Mouse (Mus musculus): ENCODE measurements around the gene Trpt1.
A peak's percentile ranks its signal among the peaks of the same experiment; 100 is the strongest.

The Trpt1 gene

DNA sequence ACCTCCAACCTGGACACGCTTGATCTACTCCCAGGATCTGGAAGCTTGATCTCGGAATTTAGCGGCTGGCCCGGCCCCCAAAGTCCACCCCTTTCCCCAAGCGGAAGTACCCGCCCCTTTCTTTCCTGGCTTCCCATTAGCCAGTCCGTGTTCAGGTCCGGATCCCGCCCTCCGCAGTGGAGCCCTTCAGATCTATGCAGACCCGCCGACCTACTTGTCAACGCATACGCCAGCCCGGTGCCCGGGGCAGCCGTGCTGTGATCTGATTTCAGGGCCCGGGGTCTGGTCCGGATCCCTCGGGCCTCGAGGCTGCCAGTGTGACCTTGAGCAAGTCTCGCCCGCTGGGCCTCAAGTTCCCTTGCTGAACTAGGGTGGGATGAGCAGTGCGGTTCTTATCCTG lies at the start of gene Trpt1, which contains the start of gene Nudt22:
Trpt1 (plus strand) TSS at position 126 of the 400 bp plus-strand sequence.
Nudt22 (minus strand) TSS at position 112 of the 400 bp plus-strand sequence.
- peak; percentile 72 for DNase-seq (ENCODE audit: low read depth, low spot score)

GRCm38 (mm10) chr19:6947742-6948141 lies 48.2 kb upstream of the Trpt1 start:
- DNase-seq (ENCODE audit: low read depth, low spot score), result no peak

- no peak for DNase-seq (ENCODE audit: low read depth, low spot score)
Measured at GRCm38 (mm10) chr19:6948186-6948585, 47.7 kb upstream of the Trpt1 start.

DNA sequence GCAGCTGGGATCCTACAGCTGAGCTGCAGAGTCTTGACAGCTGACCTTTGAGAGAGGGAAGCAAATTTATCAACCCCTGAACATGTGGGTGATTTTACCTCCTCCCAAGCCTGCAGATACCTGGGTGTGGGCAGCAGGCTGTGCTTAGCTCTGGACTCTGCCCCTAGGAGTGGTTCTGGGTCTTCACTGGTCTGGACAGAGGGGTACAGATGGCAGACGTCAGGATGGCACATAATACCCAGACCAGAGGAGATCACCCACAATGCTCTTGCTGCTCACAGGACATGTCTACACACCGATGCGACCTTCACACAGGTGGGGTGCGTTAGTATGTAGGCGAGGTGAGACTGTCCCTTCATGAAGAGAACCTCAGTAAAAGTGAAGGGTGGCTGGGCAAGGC lies 46.4 kb upstream of the Trpt1 start:
- no peak for DNase-seq (ENCODE audit: low read depth, low spot score)

GRCm38 (mm10) chr19:6949951-6950350 lies 46.0 kb upstream of the Trpt1 start:
- DNase-seq (ENCODE audit: low read depth, low spot score), result no peak

GRCm38 (mm10) chr19:6950613-6951153 lies 45.2 kb upstream of the Trpt1 start:
- DNase-seq (ENCODE audit: low read depth, low spot score), result no peak

DNA sequence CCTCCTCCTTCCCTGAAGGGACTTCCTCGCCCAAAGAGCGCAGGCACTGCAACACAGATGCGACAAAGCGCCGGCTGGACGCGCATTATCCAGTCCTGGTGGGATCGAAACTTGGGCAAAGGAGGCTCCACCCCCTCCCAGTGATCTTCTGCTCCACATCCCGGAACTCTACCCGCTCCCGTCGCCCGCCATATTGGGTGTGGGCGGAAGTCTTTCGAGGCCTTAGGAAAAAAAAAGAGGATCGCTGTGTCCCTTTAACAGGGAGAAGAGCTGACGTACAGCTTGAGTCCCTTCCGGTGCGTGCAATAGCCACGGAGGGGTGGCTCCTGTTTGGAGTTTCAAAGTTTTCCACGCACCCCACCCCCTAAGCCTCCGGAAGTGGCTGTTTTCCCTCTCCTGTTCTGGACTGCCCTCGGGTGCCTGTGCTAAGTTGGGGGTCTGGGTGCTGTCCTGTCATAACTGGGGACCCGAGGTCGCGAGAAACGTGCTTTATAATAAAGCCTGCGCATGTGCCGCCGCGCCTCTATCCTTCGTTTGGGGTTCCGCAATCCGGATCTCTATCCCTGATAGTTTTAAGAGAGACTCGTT lies 44.5 kb upstream of the Trpt1 start:
- peak; percentile 88 for DNase-seq (ENCODE audit: low read depth, low spot score)

DNA sequence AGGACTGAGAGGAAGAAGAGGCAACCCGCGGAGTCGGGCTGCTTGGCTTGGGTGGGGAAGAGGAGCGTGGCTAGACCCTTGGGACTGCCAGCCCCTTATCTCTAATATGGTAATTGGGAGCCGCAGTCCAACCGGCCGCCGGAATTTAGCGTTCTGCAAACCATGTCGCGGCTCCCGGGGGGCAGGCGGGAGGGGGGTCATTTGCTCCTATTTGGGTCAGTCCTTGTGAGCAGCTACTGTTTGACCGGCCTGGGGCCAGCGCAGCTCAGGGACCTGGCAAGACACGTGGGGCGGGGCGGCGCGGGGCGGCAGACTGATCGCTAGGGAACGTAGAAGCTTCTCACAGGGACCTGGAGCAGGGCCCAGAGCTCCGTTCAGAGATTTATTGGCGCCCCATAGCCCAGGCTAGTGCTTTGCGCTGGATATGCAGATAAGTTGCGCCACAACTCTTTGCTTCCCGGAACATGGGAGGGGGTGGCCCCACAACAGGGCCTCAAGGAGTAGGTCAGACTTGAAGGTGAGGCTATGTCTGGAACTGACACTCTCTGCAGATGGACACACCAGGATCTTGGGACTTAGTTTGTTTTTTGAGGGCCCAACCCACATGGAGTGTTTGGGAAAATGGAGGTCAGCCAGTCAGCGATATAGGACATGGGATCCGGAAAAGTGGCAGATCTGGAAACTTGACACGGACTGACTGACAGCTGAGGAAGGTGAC lies 43.8 kb upstream of the Trpt1 start:
- DNase-seq (ENCODE audit: low read depth, low spot score), result peak; percentile 39

GRCm38 (mm10) chr19:6952712-6953037 lies 43.3 kb upstream of the Trpt1 start:
- DNase-seq (ENCODE audit: low read depth, low spot score), result no peak

DNA sequence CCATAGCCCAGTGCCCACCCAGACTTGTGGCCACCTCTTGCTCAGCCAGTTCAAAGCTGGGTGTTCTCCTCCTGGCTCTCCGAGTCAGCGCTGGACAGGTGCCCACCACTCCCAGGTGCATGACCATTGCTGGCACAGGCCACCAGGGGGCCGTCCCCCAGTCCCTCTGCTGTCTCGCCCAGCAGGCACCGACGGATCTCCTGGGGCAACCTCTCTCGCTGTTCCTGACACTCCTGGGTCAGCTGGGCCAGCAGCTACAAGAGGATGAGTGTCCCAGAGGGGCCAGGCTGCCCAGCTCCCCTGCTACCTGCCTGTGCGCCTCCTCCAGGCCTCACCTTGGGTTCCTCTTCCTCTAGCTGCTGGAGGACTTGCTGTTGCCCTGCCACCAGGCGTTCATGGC lies 41.9 kb upstream of the Trpt1 start:
- no peak for DNase-seq (ENCODE audit: low read depth, low spot score)

DNA sequence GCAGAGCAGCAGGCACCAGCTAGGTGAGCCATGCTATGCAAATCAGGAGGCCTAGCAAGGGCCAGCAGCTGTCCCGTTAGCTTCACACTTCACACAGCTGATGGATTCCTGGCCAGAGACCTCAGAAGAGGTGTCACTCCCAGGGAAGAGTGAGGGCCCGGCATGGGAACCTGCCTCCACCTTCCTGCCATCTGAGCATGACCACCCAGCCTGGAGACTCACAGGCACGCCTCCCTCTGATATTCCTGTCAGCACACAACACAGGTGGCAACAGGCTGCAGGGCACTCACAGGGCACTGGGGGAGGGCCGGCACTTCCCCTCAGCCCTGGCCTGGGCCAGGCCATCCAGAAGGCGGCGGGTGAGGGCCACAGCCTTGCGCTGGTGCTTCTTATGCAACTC lies 40.5 kb upstream of the Trpt1 start:
- DNase-seq (ENCODE audit: low read depth, low spot score), result no peak

DNA sequence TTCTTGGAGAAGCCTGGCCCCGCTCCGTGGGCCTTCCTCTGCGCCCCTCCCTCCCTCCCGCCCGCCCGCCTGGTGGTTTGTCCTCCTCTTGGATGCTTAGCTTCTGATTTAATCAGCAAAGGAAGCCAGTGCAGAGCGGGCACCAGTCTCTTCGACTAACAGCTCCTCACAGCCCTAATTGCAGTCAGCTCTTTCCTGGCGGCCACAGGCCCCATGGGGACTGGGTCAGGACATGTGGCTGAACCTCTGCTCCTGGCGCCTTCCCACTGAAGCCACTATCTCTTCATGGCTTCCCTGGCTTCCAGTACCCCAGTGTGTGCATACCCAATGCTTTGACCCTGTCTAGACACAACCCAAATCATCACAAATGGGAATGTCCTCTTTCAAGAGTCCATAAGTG lies 39.5 kb upstream of the Trpt1 start:
- no peak for DNase-seq (ENCODE audit: low read depth, low spot score)

DNA sequence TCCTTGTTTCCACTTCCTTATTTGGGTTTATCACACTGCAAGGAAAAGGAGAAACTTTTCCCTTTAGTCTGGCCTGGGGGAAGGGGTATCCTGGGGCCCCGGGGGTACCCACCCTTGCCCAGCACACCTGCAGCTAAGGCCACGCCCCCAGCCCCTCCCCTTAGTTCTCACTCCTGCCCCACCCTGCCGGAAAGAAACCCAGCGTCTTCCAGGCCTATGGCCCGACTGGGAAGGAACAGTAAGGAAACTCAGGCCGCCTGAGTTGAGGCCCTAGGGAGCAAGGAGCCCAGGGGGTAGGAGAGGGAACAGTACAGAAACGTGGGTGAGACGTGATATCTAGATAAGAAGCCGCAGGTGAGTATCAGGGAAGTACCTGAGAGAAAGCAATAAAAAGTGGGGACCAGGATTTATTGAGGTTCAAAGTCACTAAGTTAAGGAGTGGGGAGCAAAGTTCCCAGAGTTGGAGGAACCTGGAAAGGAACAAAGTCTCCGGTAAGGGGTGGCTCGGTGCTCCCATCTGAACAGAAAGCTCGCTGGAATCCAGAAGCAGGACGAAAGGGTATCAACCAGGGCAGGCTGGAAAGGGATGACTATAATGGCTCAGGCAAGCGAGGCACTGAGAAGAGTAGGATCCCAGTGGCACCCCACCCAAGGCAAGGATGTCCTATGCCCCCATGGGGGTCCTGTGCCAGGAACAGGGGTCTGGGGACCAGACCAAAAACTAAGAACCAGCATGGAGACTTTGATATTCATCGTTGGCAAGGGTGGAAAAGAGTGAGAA lies 27.2 kb upstream of the Trpt1 start:
- no peak for DNase-seq (ENCODE audit: low read depth, low spot score)

DNA sequence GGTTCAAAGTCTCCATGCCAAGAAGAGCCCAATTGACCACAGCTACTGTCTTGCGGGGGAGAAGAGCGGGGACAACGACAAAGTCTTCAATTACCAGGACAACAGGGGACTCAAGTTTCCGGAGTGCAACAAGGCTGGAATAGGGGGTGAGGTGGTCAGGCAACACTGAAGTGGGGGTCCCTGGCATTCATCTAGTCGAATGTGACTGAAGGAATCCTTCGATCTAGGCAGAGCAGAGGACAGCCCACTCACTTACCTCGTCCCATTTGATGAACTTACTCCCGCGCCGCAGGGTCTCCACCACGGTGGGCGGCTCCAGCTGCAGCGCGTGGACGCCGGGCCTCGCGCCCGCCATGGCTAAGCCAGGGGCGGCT lies 26.7 kb upstream of the Trpt1 start:
- no peak for DNase-seq (ENCODE audit: low read depth, low spot score)

DNA sequence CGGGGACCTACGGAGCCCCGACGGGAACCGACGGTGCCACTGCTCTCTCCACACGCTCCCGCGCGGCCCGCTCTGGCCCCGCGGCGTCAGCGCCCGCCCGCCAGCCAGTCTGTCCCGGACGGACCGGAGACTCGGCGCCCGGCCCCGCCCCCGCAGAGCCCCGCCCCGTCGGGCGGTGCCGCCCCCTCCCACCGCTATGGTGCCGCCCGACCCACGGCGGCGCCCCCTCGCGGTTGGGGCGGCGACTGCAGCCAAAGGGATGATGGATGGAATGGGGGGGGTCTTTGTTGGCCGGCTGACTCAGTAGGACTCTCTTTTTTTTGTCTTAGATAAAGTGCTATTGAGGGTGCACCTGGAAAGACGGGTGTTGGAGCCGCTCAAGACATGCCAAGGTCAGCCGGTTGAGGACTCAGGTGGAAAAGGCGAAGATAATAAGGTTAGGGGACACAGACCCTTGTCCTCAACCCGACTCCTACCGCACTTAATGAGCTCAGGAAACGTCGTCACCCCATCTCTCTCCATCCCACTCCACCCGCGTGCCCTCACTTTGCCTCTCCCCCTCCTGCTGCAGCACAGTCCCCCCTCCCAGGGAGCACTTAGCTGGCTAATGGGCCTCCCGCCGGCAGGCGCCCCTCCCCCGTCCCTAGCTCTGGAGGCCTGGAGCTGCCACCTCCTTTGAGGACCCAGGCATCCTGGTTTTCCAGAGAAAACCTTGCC lies 26.1 kb upstream of the Trpt1 start:
- DNase-seq (ENCODE audit: low read depth, low spot score), result no peak

DNA sequence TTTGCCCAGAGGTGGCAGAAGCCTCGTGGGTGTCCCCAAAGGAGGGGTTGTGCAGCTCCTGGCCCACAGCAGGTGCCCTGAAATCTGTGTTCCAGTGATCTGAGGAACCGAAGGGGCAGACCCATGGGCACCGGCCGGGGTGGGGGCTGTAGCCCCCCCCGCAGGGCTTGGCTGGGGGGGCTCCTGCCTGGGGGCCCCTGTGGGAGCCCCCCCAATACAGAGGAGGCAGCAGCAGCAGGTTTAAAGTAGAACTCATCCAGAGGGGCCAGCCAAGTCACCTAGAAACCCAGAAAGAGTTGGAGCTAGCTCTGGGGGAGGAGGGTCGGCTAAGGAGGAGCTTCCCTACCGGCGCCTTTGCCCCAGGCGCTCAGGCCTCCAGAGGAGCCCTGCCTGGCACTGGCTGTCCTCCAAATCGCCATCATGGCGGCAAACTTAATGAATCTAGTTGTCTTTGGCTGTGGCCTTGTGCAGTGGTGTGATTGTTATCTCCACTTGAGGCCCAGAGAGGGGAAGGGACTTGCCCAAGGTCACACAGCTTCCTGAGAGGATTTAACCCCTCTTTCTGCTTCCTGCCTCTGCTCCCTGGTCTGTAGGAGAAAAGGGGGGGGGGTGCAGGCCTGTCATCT lies 25.4 kb upstream of the Trpt1 start:
- no peak for DNase-seq (ENCODE audit: low read depth, low spot score)

DNA sequence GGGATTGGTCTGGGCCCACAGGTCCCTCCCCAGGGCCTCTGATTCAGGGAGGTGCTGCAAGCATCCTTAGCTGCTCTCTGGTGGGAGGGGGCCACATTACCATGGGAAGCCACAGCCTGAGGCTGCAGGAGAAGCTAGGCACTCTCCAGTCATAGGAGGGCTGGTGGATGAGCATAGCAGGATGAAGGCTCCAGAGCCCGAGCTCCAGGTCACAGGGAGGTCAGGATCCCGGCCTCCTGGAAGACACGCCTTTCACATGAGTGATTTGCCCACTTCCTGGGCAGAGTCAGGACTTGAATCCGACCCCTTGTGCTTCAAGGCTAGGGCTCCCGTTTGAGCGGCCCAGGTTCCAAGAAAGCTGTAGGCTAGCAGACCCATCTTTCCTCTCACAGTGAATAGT lies 24.3 kb upstream of the Trpt1 start:
- no peak for DNase-seq (ENCODE audit: low read depth, low spot score)

GRCm38 (mm10) chr19:6972247-6972917 lies 23.5 kb upstream of the Trpt1 start:
- no peak for DNase-seq (ENCODE audit: low read depth, low spot score)

- no peak for DNase-seq (ENCODE audit: low read depth, low spot score)
Measured at GRCm38 (mm10) chr19:6973581-6974190, 22.2 kb upstream of the Trpt1 start.

Measured in retina, postnatal 7 days (tissue).